In the genomic region with DNA sequence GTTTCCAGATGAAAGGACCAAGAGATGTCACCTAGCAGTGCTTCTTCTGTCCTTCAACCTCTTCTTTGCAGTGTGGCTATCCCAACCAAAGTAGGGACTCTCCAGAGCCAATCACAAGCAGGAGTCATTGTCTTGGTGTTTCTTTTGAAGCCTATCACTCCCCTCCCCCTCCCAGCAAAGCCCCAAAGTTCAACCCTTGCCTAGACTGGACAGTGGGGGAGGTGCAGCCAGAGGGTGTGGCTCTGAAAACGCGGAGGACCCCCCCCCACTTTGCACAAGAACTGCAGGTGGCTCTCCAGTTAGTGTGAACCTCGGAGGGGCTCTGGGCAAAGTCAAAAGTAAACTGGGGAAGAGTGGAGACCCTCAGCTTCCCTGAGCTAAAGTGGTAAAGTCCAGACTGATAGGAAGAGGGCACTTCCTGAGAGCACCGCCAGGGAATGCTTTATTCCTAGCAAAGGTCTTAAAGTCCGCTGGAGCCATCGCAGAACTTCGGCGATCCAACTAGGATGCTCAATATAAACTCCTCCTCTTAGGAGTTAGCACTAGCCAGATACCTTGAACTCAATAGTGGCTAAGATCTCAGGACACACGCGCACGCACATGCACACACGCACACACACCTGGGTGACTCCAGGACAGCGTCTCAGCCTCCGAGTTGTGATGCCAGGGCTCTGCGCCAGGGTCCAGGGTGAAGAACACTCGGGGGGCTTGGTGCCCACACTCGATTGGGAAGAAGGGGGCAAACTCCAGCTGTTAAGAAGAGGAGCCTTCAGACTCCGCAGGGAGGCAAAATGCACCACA, we compare ENCODE assay signal across 8 mouse cellular contexts. TPM values are rescaled to one million over a fixed set of nuclear protein-coding genes. Genes with fewer than 3 reads are reported as not detected.
A peak's percentile ranks its signal among the peaks of the same experiment; 100 is the strongest.
DNase-seq lines count a peak whose midpoint lies in the region; ATAC-seq and TF ChIP-seq lines count a peak whose summit lies in the region.

No protein-coding gene starts in this region.

- peak overlapping the region; percentile 62; the same call in 1 of the 2 replicates for H3K9ac ChIP-seq in forebrain, postnatal 0 days

- H3K79me2 ChIP-seq in myocyte (ENCODE audit: control insufficient read depth, insufficient read depth): no peaks in the 10 kb centered on the region

- ATAC-seq in forebrain, postnatal 0 days: no peak

- peaks cover 41% of the 10 kb centered on the region for H3K4me1 ChIP-seq in bone marrow macrophage, adult 2 months (ENCODE audit: control insufficient read depth, insufficient read depth, low read length)
- H3K4me1 ChIP-seq in forebrain, postnatal 0 days (ENCODE audit: insufficient read depth): no peaks in the 10 kb centered on the region

- peaks cover 12% of the 10 kb centered on the region; the same call in 1 of the 2 replicates for H3K27me3 ChIP-seq in forebrain, postnatal 0 days (ENCODE audit: insufficient read depth, low read length)
- no peaks in the 10 kb centered on the region for H3K27me3 ChIP-seq in myocyte (ENCODE audit: control insufficient read depth, insufficient read depth, insufficient read length)

- peak; percentile 73 for DNase-seq in cerebellum, adult 11-12 months
- DNase-seq in cerebellum, adult 11 months: no peak
- no peak for DNase-seq in forebrain, postnatal 0 days
- peak; percentile 57 for DNase-seq in kidney, postnatal 10 days
- DNase-seq in ovary, postnatal 14 days (ENCODE audit: low spot score): no peak
- no peak for DNase-seq in layer of hippocampus, postnatal 36 days

- H3K27ac ChIP-seq in bone marrow macrophage, adult 2 months (ENCODE audit: insufficient read depth, low read depth, low read length): no peak overlapping the region
- no peak overlapping the region for H3K27ac ChIP-seq in forebrain, postnatal 0 days (ENCODE audit: low read depth, low read length)

- peak overlapping the region; percentile 94 for H3K4me2 ChIP-seq in forebrain, postnatal 0 days (ENCODE audit: low read depth)
- H3K4me2 ChIP-seq in myocyte (ENCODE audit: low read depth): peak overlapping the region; percentile 92

- WGBS in forebrain, postnatal 0 days: 2% methylated on average over 18 of the region's 18 CpGs

- no peak for TF ChIP-seq CTCF in bone marrow macrophage, adult 2 months (IDR thresholded peaks at IDR 0.05; ENCODE audit: low read depth, low read length)
- peak; percentile 25; the same call in 1 of the 2 replicates for TF ChIP-seq CTCF in forebrain, postnatal 0 days (IDR thresholded peaks at IDR 0.05; ENCODE audit: low read depth)

- H3ac ChIP-seq in myocyte (ENCODE audit: control insufficient read depth, insufficient read length): no peak overlapping the region

- H3K4me3 ChIP-seq in bone marrow macrophage, adult 2 months (ENCODE audit: insufficient read depth, low read length): peak overlapping the region; percentile 73
- peak overlapping the region; percentile 72 for H3K4me3 ChIP-seq in forebrain, postnatal 0 days (ENCODE audit: low read depth, low read length)
- peak overlapping the region; percentile 37 for H3K4me3 ChIP-seq in myocyte

- H3K36me3 ChIP-seq in forebrain, postnatal 0 days (ENCODE audit: insufficient read depth): no peaks in the 10 kb centered on the region
- no peaks in the 10 kb centered on the region for H3K36me3 ChIP-seq in myocyte (ENCODE audit: control insufficient read depth, insufficient read depth)

- H3K9me3 ChIP-seq in forebrain, postnatal 0 days (ENCODE audit: low read length): no peaks in the 10 kb centered on the region

- no peak for TF ChIP-seq POLR2A in bone marrow macrophage, adult 2 months (IDR thresholded peaks at IDR 0.05; ENCODE audit: borderline replicate concordance, low read depth, low read length)
- TF ChIP-seq POLR2A in myocyte (IDR thresholded peaks at IDR 0.05; ENCODE audit: insufficient read length, low read depth): no peak

TF ChIP-seq in myocyte, 11 proteins besides CTCF, POLR2A, EP300 and RAD21:
- no peak for TF ChIP-seq POLR2AphosphoS2 (IDR thresholded peaks at IDR 0.05; ENCODE audit: insufficient read length, low read depth)
- TF ChIP-seq USF1 (IDR thresholded peaks at IDR 0.05; ENCODE audit: low read depth): no peak
- no peak for TF ChIP-seq SRF (IDR thresholded peaks at IDR 0.05; ENCODE audit: control insufficient read depth, insufficient read length, low read depth)
- TF ChIP-seq TCF12 (IDR thresholded peaks at IDR 0.05; ENCODE audit: insufficient read depth, poor library complexity, severe bottlenecking): no peak
- TF ChIP-seq MAX (IDR thresholded peaks at IDR 0.05; ENCODE audit: low read depth): no peak
- TF ChIP-seq MYOG (IDR thresholded peaks at IDR 0.05; ENCODE audit: control insufficient read depth in 1 of 3, insufficient read depth in 1 of 3, insufficient read length in 2 of 3, low read depth in 2 of 3): no peak

RNA-seq across cellular contexts. Expression of a gene that starts 0.9 kb away (rescaled TPM):
- polyA plus RNA-seq in bone marrow macrophage, adult 2 months (2012; ENCODE audit: insufficient read depth, insufficient read length, missing spikeins): 30.0 and 44.1 TPM in 2 replicates
- 5.3 and 6.6 TPM in 2 replicates for total RNA-seq in forebrain, postnatal 0 days (2014; rRNA removed)
- polyA plus RNA-seq in forebrain, postnatal 0 days (2015; fragmentation: Nextera tagmentation; extraction: Ambion mirVana): 1.2 and 1.3 TPM in 2 replicates
- polyA plus RNA-seq in myocyte (2012; fragmentation: generic; extraction: Trizol): 4.8 TPM
- total RNA-seq in layer of hippocampus, postnatal 36 days (2021): 1 to 10 TPM; 1.9 to 3.8 TPM

RNA-seq across cellular contexts. Expression of a gene that starts 49.4 kb away (rescaled TPM):
- polyA plus RNA-seq in bone marrow macrophage, adult 2 months (2012; ENCODE audit: insufficient read depth, insufficient read length, missing spikeins): 43.3 and 49.9 TPM in 2 replicates
- 10.1 and 11.9 TPM in 2 replicates for total RNA-seq in forebrain, postnatal 0 days (2014; rRNA removed)
- polyA plus RNA-seq in forebrain, postnatal 0 days (2015; fragmentation: Nextera tagmentation; extraction: Ambion mirVana): 6.5 and 7.2 TPM in 2 replicates
- polyA plus RNA-seq in myocyte (2012; fragmentation: generic; extraction: Trizol): 25.6 TPM
- total RNA-seq in layer of hippocampus, postnatal 36 days (2021): 1 to 10 TPM; 1.5 to 3.2 TPM

Comparison
In these comparisons a context has a peak if more than half of its experiments do, and no peak if none do; other contexts are left out.
1. DNase-seq: peak in cerebellum, adult 11-12 months (single experiment) and kidney, postnatal 10 days (single experiment); none in cerebellum, adult 11 months (single experiment), forebrain, postnatal 0 days (single experiment), ovary, postnatal 14 days (single experiment) and layer of hippocampus, postnatal 36 days (0 of 2).
2. Peak in every context shown above with its lines, with median percentiles within 50 percentile points of each other: H3K4me3 ChIP-seq.